Mouse (Mus musculus) intestine, embryonic 16.5 days (tissue): ENCODE measurements around the gene Cox8b. TPM values are rescaled to one million over a fixed set of nuclear protein-coding genes. Genes with fewer than 3 reads are reported as not detected.
A peak's percentile ranks its signal among the peaks of the same experiment; 100 is the strongest.

Experiments
- ATAC-seq: fragments of 200-750 bp; cut with Nextera tagmentation; 2 replicates; pipeline ENCODE4 v1.8.0; 2017; ENCODE audit warnings: moderate TSS enrichment, moderate library complexity
- H3K27ac ChIP-seq: fragments of 300-500 bp; sonication (generic); 2 replicates; pipeline ENCODE4 v1.5.1; 2014; ENCODE audit warnings: mild to moderate bottlenecking, low read length
- H3K27me3 ChIP-seq: fragments of 300-500 bp; sonication (generic); replicated peaks from 2 replicates; pipeline ENCODE4 v1.6.1; 2014; ENCODE audit warnings: low read length, control low read depth, mixed read lengths; ENCODE audit not compliant: control insufficient read depth, insufficient read depth
- H3K36me3 ChIP-seq: fragments of 300-500 bp; sonication (generic); 2 replicates; pipeline ENCODE4 v1.6.1; 2014; ENCODE audit warnings: low read length, control low read depth; ENCODE audit not compliant: control insufficient read depth, insufficient read depth
- H3K4me1 ChIP-seq: fragments of 300-500 bp; sonication (generic); 2 replicates; pipeline ENCODE4 v1.6.1; 2014; ENCODE audit warnings: low read length, control low read depth, mixed read lengths; ENCODE audit not compliant: control insufficient read depth, insufficient read depth
- H3K4me2 ChIP-seq: fragments of 300-500 bp; sonication (generic); 2 replicates; pipeline ENCODE4 v1.6.1; 2014; ENCODE audit warnings: low read depth, low read length, control low read depth
- H3K4me3 ChIP-seq: fragments of 300-500 bp; sonication (generic); 2 replicates; pipeline ENCODE4 v1.5.1; 2014; ENCODE audit warnings: mild to moderate bottlenecking, low read length
- H3K9ac ChIP-seq: fragments of 300-500 bp; sonication (generic); 2 replicates; pipeline ENCODE4 v1.6.1; 2014; ENCODE audit warnings: low read depth, low read length
- H3K9me3 ChIP-seq: fragments of 300-500 bp; sonication (generic); 2 replicates; pipeline ENCODE4 v1.6.1; 2016; ENCODE audit warnings: low read length, control low read depth; ENCODE audit not compliant: control insufficient read depth
- WGBS: fragments of 180-500 bp; shearing (Covaris S2); extraction: QIAGEN DNeasy Blood & Tissue Kit; methylation state at CpG from one replicate; pipeline ENCODE4 v1.1.7; 2014; 5-methylcytosine and 5-hydroxymethylcytosine counted together
- polyA plus RNA-seq: library from polyadenylated mRNA; unstranded; fragments of >200 nt; fragmentation: Nextera tagmentation; extraction: Ambion mirVana; gene quantifications from 2 replicates; pipeline ENCODE4 v1.2.1, GENCODE M21; 2015

Gene Cox8b
- polyA plus RNA-seq, 1 experiment from 2014 or later: 0.45 TPM

DNA sequence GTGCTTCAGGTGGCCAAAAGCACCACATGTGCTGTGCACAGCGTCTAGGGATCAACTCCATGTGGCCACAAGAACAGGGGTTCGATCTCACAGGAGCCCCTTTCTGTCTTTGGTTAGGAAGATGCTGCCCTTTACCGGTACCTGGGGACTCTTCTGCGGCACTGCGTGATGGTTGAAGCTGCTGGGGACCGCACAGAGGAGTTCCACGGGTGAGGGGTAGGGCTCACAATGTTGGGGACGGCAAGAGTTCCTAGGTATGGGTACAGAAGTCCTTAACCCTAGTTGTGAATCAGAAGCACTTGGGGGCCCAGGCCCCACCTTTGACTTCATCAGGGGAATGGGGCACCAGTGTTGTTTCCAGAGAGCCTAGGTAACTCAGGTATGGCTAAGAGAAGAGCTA lies 41.5 kb downstream of the Cox8b start:
- ATAC-seq: no peak
- Histone ChIP-seq H3K36me3 (peaks cover 18% of the 10 kb centered on the region), H3K9ac (peak overlapping the region; percentile 90)

DNA sequence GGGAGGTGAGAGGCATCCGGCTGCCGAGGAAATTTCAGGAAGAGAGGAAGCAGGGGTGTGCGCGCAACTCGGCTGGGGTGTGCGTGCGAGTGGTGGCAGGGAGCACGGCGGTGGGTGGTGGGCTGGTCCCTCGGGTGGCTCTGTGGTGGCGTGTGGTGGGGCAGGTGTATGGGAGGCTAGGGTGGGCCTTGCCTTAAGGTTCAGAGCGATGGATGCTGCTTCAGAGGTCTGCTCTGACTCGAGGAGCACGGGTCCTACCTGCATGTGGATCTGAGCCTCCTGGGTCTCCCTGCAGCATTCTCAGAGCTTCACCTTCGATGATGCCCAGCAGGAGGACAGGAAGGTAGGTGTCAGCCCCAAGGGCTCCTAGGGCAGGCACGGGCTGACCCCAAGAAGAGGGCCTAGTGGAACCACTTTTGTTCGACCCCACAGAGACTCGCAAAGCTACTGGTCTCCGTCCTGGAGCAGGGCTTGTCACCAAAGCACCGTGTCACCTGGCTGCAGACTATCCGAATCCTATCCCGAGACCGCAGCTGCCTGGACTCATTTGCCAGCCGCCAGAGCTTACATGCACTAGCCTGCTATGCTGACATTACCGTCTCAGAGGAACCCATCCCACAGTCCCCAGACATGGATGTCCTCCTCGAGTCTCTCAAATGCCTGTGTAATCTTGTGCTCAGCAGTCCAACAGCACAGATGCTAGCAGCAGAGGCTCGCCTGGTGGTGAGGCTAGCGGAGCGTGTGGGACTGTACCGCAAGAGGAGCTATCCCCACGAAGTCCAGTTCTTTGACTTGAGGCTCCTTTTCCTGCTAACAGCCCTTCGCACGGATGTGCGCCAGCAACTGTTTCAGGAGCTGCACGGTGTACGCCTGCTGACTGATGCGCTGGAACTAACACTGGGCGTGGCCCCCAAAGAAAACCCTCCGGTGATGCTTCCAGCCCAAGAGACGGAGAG lies 42.4 kb downstream of the Cox8b start, which contains the start of gene Bet1l:
Gene Bet1l, minus strand, starts transcription at position 28 of the 956 bp plus-strand sequence.
- WGBS: 29% methylated on average over 40 of the region's 40 CpGs
- Histone ChIP-seq H3K9me3 (no peaks in the 10 kb centered on the region), H3K4me2 (peak within 1 kb of the TSS; percentile 91), H3K9ac (peak within 1 kb of the TSS; percentile 90), H3K36me3 (peaks cover 15% of the 10 kb centered on the region), H3K4me1 (peaks cover 19% of the 10 kb centered on the region), H3K4me3 (peak within 1 kb of the TSS; percentile 87), H3K27ac (peak within 1 kb of the TSS; percentile 85), H3K27me3 (no peaks in the 10 kb centered on the region)
- ATAC-seq: peak; percentile 37

More for the DNA sequence above, 41.5 kb downstream of the Cox8b start:
- no peaks in the 10 kb centered on the region for H3K27me3 ChIP-seq
- H3K4me1 ChIP-seq: peaks cover 19% of the 10 kb centered on the region
- no peak overlapping the region for H3K27ac ChIP-seq
- H3K9me3 ChIP-seq: no peaks in the 10 kb centered on the region
- 97% methylated on average over 8 of the region's 8 CpGs for whole genome bisulfite sequencing
- H3K4me2 ChIP-seq: no peak overlapping the region; the same call in 1 of the 2 replicates
- H3K4me3 ChIP-seq: no peak overlapping the region

DNA sequence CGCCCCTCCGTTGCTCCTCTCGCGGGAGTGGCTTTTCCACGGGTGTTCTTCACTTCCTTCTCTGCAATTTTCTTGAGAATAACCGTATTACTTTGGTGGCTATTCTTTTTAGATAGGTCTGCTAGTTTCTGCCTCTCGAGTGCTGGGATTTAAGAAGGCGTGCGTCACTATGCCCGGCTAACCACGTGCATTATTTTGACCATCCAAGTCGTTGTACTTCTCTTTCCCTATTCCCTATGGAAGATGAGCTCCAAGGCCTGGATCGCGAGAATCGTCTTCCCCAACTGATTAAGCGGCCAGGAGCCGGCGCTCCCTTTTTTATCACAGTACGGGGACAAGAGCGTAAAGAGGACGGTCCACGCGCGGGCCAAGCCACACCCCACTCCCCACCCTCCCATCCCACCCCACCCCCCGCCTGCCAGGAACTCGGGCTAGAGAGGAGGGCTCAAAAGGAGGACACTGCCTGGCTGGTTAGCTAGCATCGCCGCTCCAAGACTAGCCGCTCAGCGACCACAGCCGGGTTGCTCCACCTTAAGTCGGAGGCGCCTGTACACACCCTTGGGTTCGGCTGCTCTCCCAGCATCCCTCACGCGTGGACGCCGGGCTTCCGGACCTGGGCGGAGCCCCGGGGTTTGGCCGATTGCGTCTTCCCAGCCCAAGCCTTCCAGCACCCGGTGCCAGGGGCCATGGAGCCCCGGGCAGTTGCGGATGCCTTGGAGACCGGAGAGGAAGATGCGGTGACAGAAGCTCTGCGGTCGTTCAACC lies 43.3 kb downstream of the Cox8b start, which contains the start of gene Ric8a:
Gene Ric8a, plus strand, starts transcription at position 173 of the 765 bp plus-strand sequence.
- Histone ChIP-seq H3K9ac (peak within 1 kb of the TSS; percentile 90), H3K9me3 (no peaks in the 10 kb centered on the region), H3K27me3 (no peaks in the 10 kb centered on the region), H3K27ac (peak within 1 kb of the TSS; percentile 85), H3K4me2 (peak within 1 kb of the TSS; percentile 91), H3K4me3 (peak within 1 kb of the TSS; percentile 87), H3K4me1 (peaks cover 19% of the 10 kb centered on the region), H3K36me3 (peaks cover 11% of the 10 kb centered on the region)
- ATAC-seq: peak; percentile 90
- 0% methylated on average over 50 of the region's 50 CpGs for WGBS

DNA sequence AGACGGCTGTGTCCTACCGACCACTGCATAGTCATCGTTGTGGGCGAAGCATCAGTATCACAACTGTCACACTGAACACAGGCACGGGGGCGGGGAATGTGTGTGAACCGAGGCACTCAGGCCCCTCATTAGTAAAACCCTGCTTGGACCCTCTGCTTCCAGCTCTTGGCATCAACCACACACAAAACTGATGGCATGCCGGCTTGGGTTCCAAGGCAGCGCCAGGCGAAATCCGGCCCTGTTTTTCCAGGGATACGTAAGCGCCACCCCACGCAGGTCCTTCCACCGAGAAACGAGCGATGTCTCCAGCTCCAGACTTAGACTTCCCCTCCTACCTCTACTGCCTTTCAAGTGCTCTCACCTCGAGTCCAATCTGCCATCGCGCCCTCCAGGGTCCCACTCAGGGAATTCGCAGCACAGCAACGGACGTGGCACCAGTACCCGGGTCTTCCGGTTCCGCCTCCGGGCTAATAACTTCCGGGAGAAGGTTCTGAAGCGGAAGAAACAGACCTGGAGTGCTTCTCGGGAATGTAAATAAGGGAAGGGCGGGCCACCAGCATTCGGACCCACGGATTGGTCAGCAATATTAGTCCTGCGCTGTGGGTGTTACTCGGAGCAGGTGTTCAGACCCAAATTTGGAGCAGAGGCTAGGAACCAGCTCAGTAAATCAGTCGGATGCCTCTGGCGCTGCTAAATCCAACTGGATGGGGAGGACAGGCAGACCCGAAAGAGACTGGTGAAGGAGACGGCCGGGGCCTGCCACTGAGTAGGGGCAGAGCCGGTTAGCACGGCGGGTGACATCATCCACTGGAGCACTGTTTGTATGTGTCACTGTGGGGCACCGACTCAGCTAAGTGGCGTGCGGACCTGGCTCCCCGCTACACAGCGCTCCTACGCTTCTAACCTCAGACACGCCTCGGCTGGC lies 44.1 kb downstream of the Cox8b start, which contains the start of gene Gm45785:
Gene Gm45785, minus strand, starts transcription at position 472 of the 925 bp plus-strand sequence.
- ATAC-seq: peak; percentile 86
- Histone ChIP-seq H3K9ac (peak within 1 kb of the TSS; percentile 90), H3K4me1 (peaks cover 19% of the 10 kb centered on the region), H3K9me3 (no peaks in the 10 kb centered on the region), H3K27me3 (no peaks in the 10 kb centered on the region), H3K27ac (peak within 1 kb of the TSS; percentile 85), H3K4me2 (peak within 1 kb of the TSS; percentile 91), H3K4me3 (peak within 1 kb of the TSS; percentile 87), H3K36me3 (peaks cover 11% of the 10 kb centered on the region; the same call in 1 of the 2 replicates)
- 1% methylated on average over 51 of the region's 51 CpGs for WGBS

DNA sequence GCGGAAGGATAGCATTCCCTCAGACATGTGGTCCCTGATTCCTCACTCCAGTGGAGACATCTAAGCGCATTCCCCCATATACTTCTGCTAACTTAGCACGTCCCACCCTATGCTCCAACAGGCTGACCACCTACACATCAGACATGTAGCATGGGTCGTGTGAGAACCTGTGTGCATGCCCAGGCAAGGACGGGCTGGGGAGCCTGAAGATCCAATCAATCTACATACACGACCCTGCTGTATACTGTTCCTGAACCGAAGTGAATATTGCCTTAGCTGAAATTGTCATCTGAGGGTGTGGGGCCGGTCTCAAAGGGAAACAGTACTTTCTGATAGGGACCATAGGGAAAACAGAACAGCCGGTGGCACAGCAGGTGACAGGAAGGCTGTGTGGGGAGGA lies 45.1 kb downstream of the Cox8b start:
- Histone ChIP-seq H3K9ac (peak overlapping the region; percentile 90), H3K27me3 (no peaks in the 10 kb centered on the region), H3K27ac (no peak overlapping the region), H3K9me3 (no peaks in the 10 kb centered on the region), H3K4me1 (peaks cover 19% of the 10 kb centered on the region), H3K4me2 (peak overlapping the region; percentile 91), H3K4me3 (peak overlapping the region; percentile 87), H3K36me3 (peaks cover 11% of the 10 kb centered on the region; the same call in 1 of the 2 replicates)
- 65% methylated on average over 9 of the region's 9 CpGs for WGBS
- no peak for ATAC-seq

DNA sequence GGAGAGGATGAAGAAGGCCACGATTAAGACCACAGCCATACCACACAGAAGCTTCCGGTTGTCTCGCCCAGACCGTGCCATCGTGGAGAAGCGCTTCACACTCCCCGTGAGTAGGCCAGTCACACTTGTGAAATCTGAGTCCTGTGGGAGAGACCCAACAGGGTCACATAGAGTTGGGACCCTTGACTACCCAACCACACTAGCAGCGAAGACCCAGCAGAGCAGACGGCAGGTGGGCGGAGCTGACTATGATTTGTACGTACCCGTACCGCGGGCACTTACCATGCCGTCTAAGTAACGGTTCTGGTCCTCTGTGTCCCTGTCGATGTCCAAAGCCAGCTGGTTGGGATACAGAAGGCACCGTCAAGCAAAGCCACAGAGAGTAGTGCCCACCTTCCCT lies 45.8 kb downstream of the Cox8b start:
- H3K27me3 ChIP-seq: no peaks in the 10 kb centered on the region

DNA sequence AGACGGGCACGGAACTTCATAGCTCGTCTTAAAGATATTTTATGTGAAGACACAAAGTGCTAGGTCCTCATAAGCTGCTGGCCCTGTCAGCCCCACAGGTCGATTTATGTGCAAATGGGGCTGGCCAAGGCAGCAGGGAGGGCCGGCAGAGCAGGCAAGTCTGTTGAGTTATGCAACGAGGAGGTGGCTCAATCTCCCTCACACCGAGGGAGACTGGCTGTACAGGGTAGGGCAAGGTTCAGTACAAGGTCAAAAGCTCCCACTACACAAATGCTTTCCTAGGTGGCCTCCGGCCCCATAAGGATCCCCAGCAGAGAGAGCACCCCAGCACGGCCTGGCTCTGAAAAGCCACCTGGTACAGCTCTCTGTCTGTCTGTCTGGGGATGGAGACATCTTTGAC lies 46.9 kb downstream of the Cox8b start:
- Histone ChIP-seq H3K36me3 (peaks cover 11% of the 10 kb centered on the region; the same call in 1 of the 2 replicates), H3K27me3 (no peaks in the 10 kb centered on the region)
- 82% methylated on average over 9 of the region's 9 CpGs for WGBS

More for the DNA sequence above, 45.8 kb downstream of the Cox8b start:
- Histone ChIP-seq H3K4me2 (no peak overlapping the region), H3K9me3 (no peaks in the 10 kb centered on the region), H3K27ac (no peak overlapping the region), H3K36me3 (peaks cover 11% of the 10 kb centered on the region; the same call in 1 of the 2 replicates), H3K4me3 (no peak overlapping the region), H3K9ac (no peak overlapping the region), H3K4me1 (peaks cover 19% of the 10 kb centered on the region)
- no peak for ATAC-seq
- 94% methylated on average over 18 of the region's 18 CpGs for WGBS

DNA sequence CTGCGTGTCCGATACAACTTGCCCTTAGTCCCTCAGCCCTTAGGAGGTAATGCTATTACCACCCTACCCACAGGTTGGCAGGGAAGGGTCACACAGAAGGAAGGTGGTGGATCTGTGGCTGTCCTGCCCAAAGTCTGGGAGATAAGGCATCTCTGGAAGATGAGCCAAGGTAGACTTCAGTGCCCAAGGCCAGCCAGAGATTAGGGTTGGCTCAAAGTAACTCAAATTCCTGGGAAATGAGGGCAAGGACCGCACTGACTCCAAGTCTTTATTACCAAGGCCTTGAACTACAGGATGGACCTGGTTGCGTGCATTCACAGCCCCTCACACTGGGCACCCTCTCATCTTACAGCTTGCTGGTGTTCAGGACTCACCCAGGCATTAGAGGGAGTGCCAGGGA lies 48.3 kb downstream of the Cox8b start:
- H3K4me3 ChIP-seq: no peak overlapping the region
- peaks cover 6% of the 10 kb centered on the region for H3K4me1 ChIP-seq
- 96% methylated on average over 4 of the region's 4 CpGs for WGBS
- H3K9ac ChIP-seq: no peak overlapping the region
- no peak overlapping the region for H3K27ac ChIP-seq
- no peak overlapping the region for H3K4me2 ChIP-seq
- no peaks in the 10 kb centered on the region for H3K9me3 ChIP-seq
- peaks cover 11% of the 10 kb centered on the region; the same call in 1 of the 2 replicates for H3K36me3 ChIP-seq
- ATAC-seq: no peak
- H3K27me3 ChIP-seq: no peaks in the 10 kb centered on the region

More for the DNA sequence above, 46.9 kb downstream of the Cox8b start:
- Histone ChIP-seq H3K9me3 (no peaks in the 10 kb centered on the region), H3K4me2 (no peak overlapping the region), H3K4me3 (no peak overlapping the region), H3K4me1 (peaks cover 12% of the 10 kb centered on the region), H3K27ac (no peak overlapping the region), H3K9ac (no peak overlapping the region)
- no peak for ATAC-seq
